Mouse (Mus musculus) bone marrow, adult 2 months (tissue): ENCODE measurements around the gene Lmna.

ENCODE experiments used
- CTCF ChIP-seq: fragments of 200-500 bp; IDR thresholded peaks from 2 replicates; pipeline ENCODE4 v1.5.1; 2011; ENCODE audit warnings: low read length, control low read depth; ENCODE audit not compliant: control insufficient read depth, insufficient read depth
- POLR2A ChIP-seq: fragments of 200-500 bp; IDR thresholded peaks from 2 replicates; pipeline ENCODE4 v1.6.1; 2011; ENCODE audit warnings: low read depth, mild to moderate bottlenecking, control low read depth, low read length, borderline replicate concordance; ENCODE audit not compliant: control insufficient read depth

- TF ChIP-seq POLR2A = no peak
- no peak for TF ChIP-seq CTCF
Observed at GRCm38 (mm10) chr3:88479163-88479562, 30.6 kb downstream of the Lmna start.
